ENCODE assay signal across 11 mouse cellular contexts in the genomic region with DNA sequence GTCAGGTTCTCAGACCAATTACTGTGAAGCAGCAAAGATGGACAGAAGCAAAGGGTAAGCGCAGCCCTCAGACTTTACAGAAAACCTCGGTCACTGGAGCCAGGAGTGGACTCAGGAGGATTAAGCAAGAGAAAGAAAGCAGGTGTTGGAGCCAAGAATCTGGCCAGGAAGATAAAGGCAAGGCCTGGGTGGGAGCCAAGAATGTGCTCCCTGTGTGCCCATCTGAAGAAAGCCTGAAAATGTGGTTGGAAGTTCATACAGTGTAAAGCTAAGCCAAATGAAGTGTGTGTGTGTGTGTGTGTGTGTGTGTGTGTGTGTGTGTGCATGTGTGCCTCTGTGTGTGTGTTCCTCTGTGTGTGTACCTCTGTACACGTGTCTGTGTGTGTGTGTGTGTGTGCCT.
DNase-seq lines count a peak whose midpoint lies in the region; ATAC-seq lines count a peak whose summit lies in the region.
"Had no signal": no experiment of that assay in that cellular context is flagged by ENCODE, and none has a peak within 500 bp of the region (broad histone marks: within the 10 kb centered on the region; RNA-seq: fewer than 3 reads in every experiment).

No protein-coding gene starts in this region.

- H3K9me3 ChIP-seq in hindbrain, embryonic 15.5 days = no peaks in the 10 kb centered on the region
- no peaks in the 10 kb centered on the region for H3K9me3 ChIP-seq in hindbrain, embryonic 11.5 days (ENCODE audit: control insufficient read depth, low read length)
- H3K9me3 ChIP-seq in midbrain, embryonic 16.5 days (replicated peaks; ENCODE audit: control insufficient read depth, low read length, poor library complexity, severe bottlenecking) = no peaks in the 10 kb centered on the region
- H3K9me3 ChIP-seq: neural tube, embryonic 12.5 days had no signal

- H3K4me2 ChIP-seq in hindbrain, embryonic 15.5 days = no peak overlapping the region
- H3K4me2 ChIP-seq in hindbrain, embryonic 11.5 days (replicated peaks; ENCODE audit: low read depth, low read length) = no peak overlapping the region
- H3K4me2 ChIP-seq in midbrain, embryonic 16.5 days (ENCODE audit: low read length) = no peak overlapping the region
- H3K4me2 ChIP-seq: neural tube, embryonic 12.5 days had no signal

- H3K36me3 ChIP-seq in hindbrain, embryonic 15.5 days = no peaks in the 10 kb centered on the region
- no peaks in the 10 kb centered on the region for H3K36me3 ChIP-seq in hindbrain, embryonic 11.5 days (ENCODE audit: control insufficient read depth, insufficient read depth, low read length)
- H3K36me3 ChIP-seq in midbrain, embryonic 16.5 days (ENCODE audit: control insufficient read depth, insufficient read depth, low read length) = no peaks in the 10 kb centered on the region
- H3K36me3 ChIP-seq: neural tube, embryonic 12.5 days had no signal

- H3K4me3 ChIP-seq in hindbrain, embryonic 15.5 days = no peak overlapping the region
- no peak overlapping the region for H3K4me3 ChIP-seq in hindbrain, embryonic 11.5 days (ENCODE audit: low read depth, low read length)
- no peak overlapping the region for H3K4me3 ChIP-seq in midbrain, embryonic 16.5 days (ENCODE audit: low read depth, low read length)
- H3K4me3 ChIP-seq: erythroblast, embryonic 14.5 days; neural tube, embryonic 12.5 days had no signal

- ATAC-seq in hindbrain, embryonic 15.5 days (ENCODE audit: low FRiP score, low read depth) = peak; percentile 45; the same call in 1 of the 2 replicates
- ATAC-seq in hindbrain, embryonic 11.5 days (ENCODE audit: low FRiP score) = no peak
- ATAC-seq in midbrain, embryonic 16.5 days = peak; percentile 70
- no peak for ATAC-seq in frontal cortex, adult (ENCODE audit: low TSS enrichment)

- no peak overlapping the region for H3K9ac ChIP-seq in hindbrain, embryonic 15.5 days
- no peak overlapping the region for H3K9ac ChIP-seq in hindbrain, embryonic 11.5 days (ENCODE audit: low read depth, low read length)
- H3K9ac ChIP-seq in midbrain, embryonic 16.5 days (ENCODE audit: low read depth, low read length) = no peak overlapping the region
- H3K9ac ChIP-seq: neural tube, embryonic 12.5 days had no signal

- no peak for DNase-seq in hindbrain, embryonic 11.5 days (ENCODE audit: low spot score)
- DNase-seq in adrenal gland, adult 8-10 months = peak; percentile 46
- peak; percentile 24 to 59 for DNase-seq in kidney, adult 8-10 months
- no peak for DNase-seq in frontal cortex, postnatal 36 days (ENCODE audit: low spot score in 2 of 2)
- no peak for DNase-seq in neural tube, embryonic 10.5 days (ENCODE audit: extremely low spot score, low spot score)
- DNase-seq: thymus, adult 2 months had no signal

- no peaks in the 10 kb centered on the region for H3K27me3 ChIP-seq in hindbrain, embryonic 15.5 days
- no peaks in the 10 kb centered on the region for H3K27me3 ChIP-seq in hindbrain, embryonic 11.5 days (ENCODE audit: control insufficient read depth, insufficient read depth, low read length)
- H3K27me3 ChIP-seq in midbrain, embryonic 16.5 days (ENCODE audit: control insufficient read depth, insufficient read depth, low read depth, low read length) = no peaks in the 10 kb centered on the region
- H3K27me3 ChIP-seq: neural tube, embryonic 12.5 days had no signal

- no peak overlapping the region for H3K27ac ChIP-seq in hindbrain, embryonic 15.5 days (replicated peaks)
- H3K27ac ChIP-seq in hindbrain, embryonic 11.5 days (ENCODE audit: low read depth, low read length) = no peak overlapping the region
- no peak overlapping the region for H3K27ac ChIP-seq in midbrain, embryonic 16.5 days (ENCODE audit: low read length)
- H3K27ac ChIP-seq: neural tube, embryonic 12.5 days had no signal

- H3K4me1 ChIP-seq in hindbrain, embryonic 15.5 days (replicated peaks) = no peaks in the 10 kb centered on the region
- no peaks in the 10 kb centered on the region for H3K4me1 ChIP-seq in hindbrain, embryonic 11.5 days (replicated peaks; ENCODE audit: control insufficient read depth, insufficient read depth, low read length)
- H3K4me1 ChIP-seq in midbrain, embryonic 16.5 days (ENCODE audit: control insufficient read depth, insufficient read depth, low read length) = no peaks in the 10 kb centered on the region
- H3K4me1 ChIP-seq: neural tube, embryonic 12.5 days had no signal

- 63% methylated on average over 3 of the region's 3 CpGs for WGBS in hindbrain, embryonic 15.5 days
- 86% methylated on average over 3 of the region's 3 CpGs for WGBS in hindbrain, embryonic 11.5 days
- 59% methylated on average over 3 of the region's 3 CpGs for WGBS in midbrain, embryonic 16.5 days

Comparison
In these comparisons a context has a peak if more than half of its experiments do, and no peak if none do; other contexts are left out.
1. ATAC-seq: peak in hindbrain, embryonic 15.5 days (single experiment) and midbrain, embryonic 16.5 days (single experiment); none in hindbrain, embryonic 11.5 days (single experiment) and frontal cortex, adult (single experiment).
2. DNase-seq: peak in adrenal gland, adult 8-10 months (single experiment) and kidney, adult 8-10 months (2 of 2); none in hindbrain, embryonic 11.5 days (single experiment), frontal cortex, postnatal 36 days (0 of 2) and neural tube, embryonic 10.5 days (single experiment).